Mouse (Mus musculus): ENCODE data around the gene Gpr135.

- peak; percentile 4; the same call in 1 of the 2 replicates for TF ChIP-seq CTCF (IDR thresholded peaks at IDR 0.05)
- TF ChIP-seq EP300 (IDR thresholded peaks at IDR 0.05): no peak
Measured at GRCm38 (mm10) chr12:72086166-72086825, 15.4 kb upstream of the Gpr135 start.

All from lung, postnatal 0 days (tissue).